Mouse (Mus musculus) lung, postnatal 0 days (tissue): Measurements from ENCODE around the gene Ptprs.

Source experiments
- CTCF ChIP-seq: IDR thresholded peaks from 2 replicates; pipeline ENCODE4 v1.5.1; 2016; ENCODE audit warnings: antibody characterized with exemption, mild to moderate bottlenecking
- EP300 ChIP-seq: IDR thresholded peaks from 2 replicates; pipeline ENCODE4 v1.6.1; 2016; ENCODE audit warnings: antibody characterized with exemption, mild to moderate bottlenecking, control low read depth

- TF ChIP-seq CTCF (no peak), EP300 (no peak)
Observed at GRCm38 (mm10) chr17:56485118-56485517, 8.8 kb upstream of the Ptprs start.
